Mouse (Mus musculus) mesoderm, embryonic 11.5 days (tissue): ENCODE results near the gene Irgm2.

Source experiments
- DNase-seq: peaks from one replicate; pipeline ENCODE4 v3.0.0-alpha.2; 2012; ENCODE audit warnings: low read depth, low spot score

Gene Irgm2

DNA sequence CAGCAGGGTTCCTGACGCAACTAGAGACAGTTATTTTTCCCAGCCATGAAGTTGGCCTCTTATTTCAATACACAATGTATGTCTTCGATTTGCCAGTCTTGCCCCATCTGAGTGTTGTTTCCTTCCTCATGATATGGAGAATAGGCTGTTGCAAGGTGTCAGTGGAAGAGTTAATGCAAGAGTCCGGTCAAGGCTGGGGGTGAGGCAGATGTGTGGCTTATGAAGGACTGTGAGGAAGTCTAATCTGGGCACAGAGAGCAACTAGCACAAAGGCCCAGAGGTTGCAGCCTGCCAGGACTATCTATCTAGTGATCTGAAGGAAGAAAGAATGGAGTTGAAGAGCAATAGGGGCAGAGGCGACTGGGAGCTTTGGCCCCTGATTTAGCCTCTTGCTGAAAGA, 60.7 kb downstream of the Irgm2 start:
- DNase-seq: no peak

DNA sequence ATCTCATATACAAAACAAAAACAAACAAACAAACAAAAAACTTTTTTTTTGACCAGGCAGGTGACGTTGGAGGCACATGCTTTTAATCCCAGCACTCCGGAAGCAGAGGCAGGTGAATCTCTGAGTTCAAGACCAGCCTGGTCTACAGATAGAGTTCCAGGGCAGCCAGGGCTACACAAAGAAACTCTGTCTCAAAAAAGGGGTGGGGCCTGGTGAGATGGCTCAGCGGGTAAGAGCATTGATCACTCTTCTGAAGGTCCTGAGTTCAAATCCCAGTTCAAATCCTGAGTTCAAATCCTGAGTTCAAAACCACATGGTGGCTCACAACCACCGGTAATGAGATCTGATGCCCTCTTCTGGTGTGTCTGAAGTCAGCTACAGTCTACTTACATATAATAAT, 62.4 kb downstream of the Irgm2 start:
- DNase-seq: no peak

DNA sequence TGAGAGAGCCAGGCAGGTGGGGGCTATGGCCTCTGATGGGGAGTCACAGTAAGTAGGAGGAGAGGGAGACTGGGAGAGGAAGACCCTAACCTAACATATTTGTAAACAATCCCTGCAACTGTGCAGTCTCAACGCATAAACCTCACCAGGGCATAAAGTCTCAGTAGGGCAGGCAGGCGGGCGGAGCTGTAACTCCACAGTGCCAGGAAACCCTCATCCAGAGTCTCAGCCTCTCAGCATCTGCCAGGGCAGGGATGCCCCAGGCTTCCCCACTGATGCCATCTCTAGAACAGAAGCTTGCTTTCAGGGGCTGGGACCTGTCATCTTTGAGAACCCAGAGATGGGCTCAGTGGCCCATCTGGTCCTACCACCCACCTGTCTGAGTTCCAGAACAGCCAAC, 62.9 kb downstream of the Irgm2 start:
- no peak for DNase-seq

DNA sequence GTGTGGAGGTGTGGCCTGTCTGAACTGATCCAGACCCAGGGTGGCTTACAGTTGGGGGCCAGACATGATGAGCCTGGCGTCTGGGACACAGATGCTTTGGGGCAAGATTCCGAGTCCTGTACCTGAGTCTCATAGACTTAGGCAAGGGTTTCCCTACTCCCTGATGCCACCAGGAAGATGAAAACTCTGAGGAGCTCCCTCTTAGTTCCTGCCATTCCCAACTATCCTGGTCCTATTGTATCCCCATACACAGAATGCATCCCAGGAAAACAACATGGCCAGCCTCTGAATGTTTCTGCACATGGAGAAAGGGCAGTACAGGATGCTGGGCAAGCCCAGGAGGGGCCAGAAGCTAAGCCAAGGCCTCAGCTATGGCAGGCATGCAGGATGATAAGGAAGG, 64.1 kb downstream of the Irgm2 start:
- DNase-seq: no peak

DNA sequence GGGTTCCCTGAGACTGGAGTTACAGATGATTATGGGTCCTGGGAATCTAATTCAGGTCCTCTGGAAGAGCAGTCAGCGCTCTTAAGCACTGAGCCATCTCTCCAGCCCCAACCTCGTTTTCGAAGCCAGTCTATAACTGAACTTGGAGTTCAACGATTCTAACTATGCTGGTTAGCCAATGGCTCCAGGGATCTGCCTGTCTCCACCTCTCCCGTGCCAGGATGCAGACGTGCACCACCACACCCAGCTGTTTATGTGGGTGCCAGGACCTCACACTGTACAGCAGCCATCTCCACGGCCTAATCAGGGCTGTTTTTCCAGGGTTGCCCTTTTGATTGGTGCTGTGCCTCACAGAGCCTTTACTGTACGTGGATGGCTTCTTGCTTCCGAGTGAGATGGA, 65.1 kb downstream of the Irgm2 start:
- DNase-seq: no peak

DNA sequence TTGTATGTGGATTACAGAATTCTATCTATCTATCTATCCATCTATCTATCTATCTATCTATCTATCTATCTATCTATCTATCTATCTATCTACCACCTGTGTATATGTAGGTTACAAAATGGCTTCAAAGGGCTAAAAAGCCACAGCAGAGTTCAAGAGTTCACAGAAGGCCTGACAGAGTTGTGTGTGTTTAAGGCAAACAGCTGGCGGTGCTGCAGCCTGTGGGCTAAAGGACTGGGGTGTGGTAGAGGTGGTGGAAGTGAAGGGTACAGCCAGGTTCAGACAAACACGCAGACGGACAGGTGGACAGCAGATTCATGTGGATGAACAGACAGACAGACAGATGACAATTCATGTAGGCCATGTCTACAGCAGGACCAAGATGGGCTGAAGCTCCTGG, 68.9 kb downstream of the Irgm2 start:
- DNase-seq: no peak
